Mouse (Mus musculus) retina, adult 2 months (tissue): Measurements from ENCODE around the gene Dgke.
"Not testable (repeated sequence)": the region's sequence is repeated elsewhere in the genome, so short reads cannot be mapped to it uniquely, and the experiment has no call there.

Experiments used
- DNase-seq: peaks from one replicate; pipeline ENCODE4 v3.0.0-alpha.2; 2012; ENCODE audit warnings: low read depth, low spot score

The Dgke gene

DNA sequence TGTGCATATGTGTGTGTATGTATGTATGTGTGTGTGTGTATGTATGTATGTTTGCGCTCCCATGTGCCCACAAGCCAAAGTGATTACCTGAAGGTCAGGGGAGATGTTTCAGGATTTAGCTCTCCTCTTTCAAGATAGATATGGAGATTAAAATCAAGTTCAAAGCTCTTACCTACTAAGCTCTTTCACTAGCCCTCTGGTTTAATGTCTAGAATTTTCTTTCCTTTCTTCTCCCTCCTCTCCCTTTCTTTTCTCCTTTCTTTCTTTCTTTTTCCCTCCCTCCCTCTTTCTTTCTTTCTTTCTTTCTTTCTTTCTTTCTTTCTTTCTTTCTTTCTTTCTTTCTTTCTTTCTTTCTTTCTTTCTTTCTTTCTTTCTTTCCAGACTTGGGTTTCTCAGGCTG is at the start of gene Dgke:
Gene Dgke (minus strand): TSS at position 101 of the 400 bp plus-strand sequence.
- no peak for DNase-seq

DNA sequence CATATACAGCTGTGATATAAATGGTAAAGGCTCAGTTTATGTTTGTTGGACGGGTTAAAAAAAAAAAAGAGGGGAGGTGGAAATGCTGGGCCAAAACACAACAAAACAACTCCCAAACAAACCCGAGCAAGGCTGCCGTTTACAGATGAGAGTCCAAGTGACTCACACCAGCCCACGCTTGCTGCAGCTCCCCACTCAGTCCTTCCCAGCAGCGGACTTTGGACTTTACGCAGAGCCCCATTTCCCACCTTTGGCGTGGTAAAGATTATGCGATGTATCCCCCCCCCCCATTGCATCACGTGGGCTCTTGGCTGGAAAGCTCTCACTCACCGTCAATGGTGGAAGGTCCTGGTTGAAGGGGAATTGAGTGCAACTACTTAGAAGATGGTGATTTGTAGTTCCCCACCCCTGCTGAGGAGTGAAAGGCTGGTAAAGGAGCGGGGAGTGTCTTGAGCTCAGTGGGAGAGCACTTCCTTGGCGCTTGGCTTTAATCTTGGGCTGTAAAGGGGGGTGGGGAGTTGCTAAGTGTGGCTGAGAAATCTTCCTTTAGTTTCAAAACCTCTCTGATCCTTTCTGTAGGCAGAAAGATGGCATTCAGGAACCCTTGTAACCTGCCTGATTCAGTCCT is 40.6 kb upstream of the Dgke start:
- DNase-seq, result no peak

DNA sequence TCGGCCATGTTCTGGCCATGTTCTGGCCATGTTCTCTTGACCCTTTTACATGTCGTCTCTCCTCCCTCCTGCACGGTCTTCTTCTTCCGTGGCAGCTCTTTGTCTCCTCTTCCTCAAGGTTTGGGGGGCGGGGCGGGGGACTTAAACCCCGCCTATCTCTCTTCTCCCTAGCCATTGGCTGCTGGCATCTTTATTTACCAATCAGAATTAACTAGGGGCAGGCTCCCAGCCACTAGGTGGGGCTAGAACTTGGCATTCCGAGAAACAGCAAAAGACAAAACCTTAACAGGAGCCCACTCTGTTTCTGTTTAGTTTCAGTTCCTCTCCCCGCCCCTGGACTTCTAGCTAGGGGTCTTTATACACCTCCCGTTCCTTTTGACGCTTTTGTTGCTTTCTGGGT is 39.2 kb upstream of the Dgke start:
- no peak for DNase-seq

DNA sequence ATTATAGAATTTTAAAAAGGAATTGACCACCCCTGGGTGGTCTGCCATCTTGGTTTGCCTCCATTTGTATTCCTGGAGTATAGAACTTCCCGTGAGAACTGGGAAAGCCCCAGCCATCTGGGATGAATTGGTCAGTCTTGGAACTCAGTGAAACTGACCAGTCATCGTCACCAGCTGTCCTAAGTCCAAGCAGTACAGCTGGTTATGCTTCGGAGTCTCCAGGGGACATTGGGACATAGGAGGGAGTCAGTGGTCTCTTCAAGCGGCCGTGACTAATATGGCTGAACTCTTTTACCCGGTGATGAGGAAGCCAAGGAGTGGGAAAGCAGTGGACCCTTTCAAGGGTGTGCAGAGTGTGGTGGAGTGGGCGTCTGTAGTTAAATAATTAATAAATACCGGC is 38.6 kb upstream of the Dgke start:
- DNase-seq, result no peak

DNA sequence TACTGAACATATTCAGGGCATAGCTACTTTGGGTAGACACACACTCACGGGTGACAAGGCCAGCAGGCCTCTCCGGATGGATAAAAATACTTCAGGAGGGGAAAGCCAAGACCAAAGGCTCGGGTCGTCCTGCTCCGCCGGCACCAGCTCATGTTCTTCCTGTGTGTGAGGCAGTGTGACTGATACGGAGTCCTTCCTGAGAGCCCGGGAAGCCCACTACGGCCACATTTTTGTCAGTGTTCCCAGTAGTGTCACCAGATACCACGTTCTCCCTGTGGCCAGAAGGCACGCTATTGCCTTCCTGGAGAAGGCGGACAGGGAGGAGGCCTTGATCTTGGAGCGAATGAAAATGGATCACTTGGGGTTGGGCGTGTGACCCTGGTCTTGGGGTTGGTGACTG is 36.5 kb upstream of the Dgke start:
- no peak for DNase-seq

DNA sequence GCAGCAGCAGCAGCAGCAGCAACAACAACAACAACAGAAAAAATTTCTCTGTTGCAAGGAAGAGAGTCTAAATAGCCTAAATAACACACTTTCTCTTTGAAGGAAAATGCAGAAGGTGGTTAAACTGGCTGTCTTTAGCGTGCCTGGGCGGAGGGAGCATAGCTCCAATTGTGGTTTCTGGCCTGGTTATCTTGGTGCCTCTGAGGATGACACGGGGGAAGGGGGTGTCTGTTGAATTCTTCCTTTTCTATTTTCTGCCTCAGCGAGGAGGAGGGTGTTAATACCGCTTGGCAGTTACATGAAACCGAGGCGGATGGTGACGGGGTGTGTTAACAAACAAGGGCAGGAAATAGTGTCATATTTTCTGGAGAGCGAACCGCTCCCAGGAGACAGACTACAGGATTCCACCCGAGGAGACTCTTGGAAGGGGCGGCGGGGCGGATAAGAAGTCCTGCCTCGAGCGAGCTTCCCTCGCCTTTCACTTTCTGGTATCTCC is 34.2 kb upstream of the Dgke start:
- no peak for DNase-seq

DNA sequence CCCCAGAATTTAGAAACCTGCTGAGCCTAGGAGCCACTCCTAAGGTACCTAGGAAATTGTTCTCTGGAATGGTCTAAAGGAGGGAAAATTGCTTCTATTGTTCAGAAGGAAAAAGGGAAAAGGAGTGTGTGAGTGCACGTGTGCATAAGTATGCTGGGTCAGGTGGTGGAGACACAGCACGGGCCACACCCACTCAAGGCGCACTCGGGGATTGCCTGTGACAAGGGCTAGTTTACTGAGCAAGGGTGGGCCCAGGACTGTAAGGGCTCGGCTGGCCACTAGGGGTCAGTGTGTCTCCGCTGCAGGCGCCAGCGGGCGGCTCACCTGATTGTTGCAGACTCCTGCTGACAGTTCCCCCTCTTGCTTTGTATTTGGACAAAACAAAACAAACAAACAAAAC is 33.8 kb upstream of the Dgke start:
- peak; percentile 48 for DNase-seq

DNA sequence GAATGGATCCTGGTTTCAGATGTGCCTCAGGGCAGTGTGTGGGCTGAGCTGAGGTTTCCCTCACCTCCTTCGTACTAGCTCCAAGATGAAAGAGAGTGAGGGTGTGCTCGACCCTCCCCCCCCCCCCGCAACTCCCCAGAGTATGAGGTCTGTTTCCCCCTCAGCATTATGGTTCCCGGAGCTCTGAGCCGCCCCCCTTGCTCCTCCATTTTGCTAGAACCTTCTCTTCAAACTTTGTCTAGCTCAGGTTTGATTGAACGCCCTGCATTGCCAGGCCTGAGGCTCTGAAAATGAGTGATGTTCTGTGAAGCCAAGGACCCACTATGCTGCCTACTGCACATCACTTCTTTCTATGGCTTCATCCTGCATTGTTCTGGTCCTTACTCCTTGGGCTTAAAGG is 32.3 kb upstream of the Dgke start:
- no peak for DNase-seq

DNA sequence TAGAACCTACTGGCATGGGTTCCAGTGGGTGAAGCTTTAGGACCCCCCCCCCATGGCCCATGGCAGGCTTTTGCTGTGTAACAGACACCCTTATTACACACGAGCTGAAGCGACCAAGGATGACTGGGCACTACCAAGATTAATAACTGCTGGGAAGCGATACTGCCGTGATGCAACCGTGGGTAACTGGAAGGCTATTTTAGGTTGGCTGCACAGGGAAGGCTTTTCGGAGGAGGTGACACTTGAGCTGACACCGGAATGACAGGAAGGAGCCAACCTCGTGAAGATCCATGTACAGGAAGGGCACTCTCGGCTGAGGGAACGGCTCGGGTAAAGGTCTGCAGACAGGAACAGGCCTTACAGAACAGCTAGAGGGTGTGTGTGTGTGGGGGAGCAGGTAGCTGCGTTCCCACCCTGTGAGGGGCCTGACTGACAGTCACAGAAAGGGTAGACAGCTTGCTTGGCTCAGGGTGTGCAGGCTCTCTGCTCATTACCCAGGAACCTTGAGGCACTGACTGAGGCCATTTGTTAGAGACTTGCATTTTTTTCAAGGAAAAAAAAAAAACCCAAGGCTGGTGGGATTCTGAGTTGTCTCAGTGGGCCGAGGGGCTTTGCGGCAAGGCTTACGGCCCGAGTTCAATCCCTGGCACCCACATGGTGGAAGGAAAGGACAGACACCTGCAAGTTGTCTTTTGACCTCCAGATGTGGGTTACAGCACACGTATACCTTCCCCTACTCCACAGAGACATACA is 31.6 kb upstream of the Dgke start:
- DNase-seq, result no peak

DNA sequence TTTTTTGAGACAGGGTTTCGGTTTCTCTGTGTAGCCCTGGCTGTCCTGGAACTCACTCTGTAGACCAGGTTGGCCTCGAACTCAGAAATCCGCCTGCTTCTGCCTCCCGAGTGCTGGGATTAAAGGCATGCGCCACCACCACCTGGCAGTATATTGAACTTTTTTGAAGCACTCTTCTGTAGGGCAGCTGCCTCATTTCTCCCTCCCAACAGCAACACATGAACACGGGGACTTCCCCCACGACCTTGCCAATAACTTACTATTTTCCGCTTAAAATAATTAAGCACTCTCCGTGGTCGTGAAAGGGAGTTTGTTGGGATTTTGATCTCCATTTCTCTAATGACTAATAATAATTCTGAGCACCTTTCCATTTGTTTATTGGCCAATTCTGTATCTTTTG is 30.6 kb upstream of the Dgke start:
- DNase-seq, result not testable (repeated sequence)

DNA sequence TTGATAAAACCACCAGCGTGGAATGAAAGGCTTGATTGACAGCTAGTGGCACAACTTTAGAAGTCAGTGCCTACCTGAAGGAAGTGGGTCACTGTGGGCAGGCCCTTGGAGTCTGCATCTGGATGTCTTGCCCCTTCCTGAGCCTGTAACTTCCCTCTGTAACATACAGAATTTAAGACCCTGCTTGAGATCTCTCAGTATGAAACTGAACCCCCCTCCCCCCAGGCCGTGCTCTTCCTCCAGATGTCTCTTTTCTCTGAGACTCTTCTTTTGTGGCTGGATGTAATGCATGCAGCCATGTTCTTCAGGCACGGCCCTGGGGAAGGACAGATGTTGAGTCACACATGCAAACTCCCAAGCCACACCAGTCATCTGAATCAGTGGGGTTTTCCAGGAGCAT is 28.7 kb upstream of the Dgke start:
- DNase-seq, result no peak

DNA sequence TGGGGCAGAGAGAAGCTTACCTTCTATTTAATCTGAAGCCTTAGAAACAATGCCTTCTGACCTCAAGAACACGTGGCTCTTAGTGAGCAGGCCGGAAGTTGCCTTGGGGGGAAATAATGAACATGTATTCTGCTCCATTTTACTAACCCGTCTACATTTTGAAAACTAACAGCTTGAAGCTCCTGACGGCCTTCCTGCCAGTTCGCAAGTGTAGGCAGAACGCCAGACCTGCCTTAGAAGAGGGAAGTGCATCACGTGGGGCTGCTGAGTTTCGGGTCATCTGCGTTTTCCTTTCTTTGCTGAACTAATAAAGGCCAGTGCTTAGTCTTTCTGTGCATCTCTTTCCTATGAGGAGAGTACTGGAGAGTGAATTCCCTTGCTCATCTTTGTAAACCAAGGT is 26.1 kb upstream of the Dgke start:
- no peak for DNase-seq

DNA sequence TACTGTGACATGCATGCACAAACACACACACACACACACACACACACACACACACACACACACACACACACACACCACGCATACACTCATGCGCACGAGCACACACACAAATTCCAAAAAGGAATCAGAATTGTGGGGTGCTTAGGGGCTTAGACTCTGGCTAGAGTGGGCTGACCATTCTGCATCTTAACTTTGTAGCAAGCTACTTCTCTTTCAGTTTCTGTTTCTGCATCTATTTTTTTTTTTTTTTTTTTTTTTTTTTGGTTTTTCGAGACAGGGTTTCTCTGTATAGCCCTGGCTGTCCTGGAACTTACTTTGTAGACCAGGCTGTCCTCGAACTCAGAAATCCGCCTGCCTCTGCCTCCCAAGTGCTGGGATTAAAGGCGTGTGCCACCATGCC is 23.7 kb upstream of the Dgke start:
- not testable (repeated sequence) for DNase-seq

DNA sequence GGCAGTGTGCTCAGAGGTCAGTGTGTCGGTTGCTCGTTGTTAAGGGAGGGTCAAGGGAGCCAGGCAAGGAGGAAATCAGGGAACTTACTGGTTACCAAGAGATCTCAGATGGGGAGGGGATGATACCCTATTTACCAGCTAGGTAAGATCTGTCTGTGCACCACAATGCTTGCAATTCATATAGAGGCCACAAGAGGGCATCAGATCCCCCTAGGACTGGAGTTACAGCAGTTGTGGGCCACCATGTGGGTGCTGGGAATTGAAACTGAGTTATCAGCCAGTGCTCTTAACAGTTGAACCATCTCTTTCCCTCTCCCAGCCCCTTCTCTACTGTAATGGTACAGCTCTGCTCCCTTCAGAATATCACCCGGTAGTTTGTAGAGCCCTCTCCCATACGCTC is 22.1 kb upstream of the Dgke start:
- no peak for DNase-seq

DNA sequence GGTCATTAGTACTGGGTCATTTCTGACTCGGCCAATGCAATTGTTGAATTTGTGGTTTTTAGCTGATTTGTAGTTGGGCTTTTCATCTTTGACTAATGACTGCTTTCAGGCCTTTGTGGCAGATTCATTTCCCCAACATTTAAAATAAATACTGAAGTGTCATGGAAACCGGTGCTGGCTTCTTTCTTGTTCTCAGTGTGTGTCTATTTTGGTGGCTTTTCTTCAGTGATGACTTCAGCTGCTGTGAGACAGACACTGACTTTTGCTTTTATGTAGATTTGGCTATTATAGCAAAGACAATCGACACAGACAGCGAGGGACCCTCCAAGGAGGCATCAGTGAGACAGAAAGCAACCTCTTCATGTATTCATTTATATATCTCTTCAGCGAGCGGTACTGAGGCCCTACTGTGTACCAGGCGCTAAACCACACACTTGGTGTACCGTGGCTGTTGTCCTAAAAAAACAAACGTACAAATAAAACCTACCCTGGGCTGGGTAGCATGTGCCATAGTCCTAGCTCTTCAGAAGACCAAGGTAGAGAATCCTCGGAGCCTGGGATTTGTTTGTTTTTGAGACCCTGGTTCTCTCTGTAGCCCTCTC is 19.7 kb upstream of the Dgke start:
- no peak for DNase-seq

DNA sequence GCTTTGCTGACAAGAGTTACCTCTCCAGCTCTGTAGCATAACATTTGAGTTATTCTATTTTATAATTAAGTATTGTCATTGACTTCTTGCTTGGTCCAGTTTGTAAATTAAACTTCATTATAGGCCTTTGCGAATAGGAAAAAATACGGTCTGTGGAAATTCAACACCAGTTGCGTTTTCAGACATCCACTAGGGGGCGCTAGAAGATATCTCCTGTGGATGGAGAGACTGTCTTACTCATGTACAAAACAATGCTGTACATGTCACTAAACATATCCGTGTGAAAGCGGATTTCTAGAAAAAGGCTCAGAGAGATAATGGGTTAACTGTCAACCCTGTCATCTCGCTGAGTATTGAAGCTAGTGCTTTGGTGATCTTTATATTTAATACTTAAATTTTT is 18.0 kb upstream of the Dgke start:
- DNase-seq, result peak; percentile 33

DNA sequence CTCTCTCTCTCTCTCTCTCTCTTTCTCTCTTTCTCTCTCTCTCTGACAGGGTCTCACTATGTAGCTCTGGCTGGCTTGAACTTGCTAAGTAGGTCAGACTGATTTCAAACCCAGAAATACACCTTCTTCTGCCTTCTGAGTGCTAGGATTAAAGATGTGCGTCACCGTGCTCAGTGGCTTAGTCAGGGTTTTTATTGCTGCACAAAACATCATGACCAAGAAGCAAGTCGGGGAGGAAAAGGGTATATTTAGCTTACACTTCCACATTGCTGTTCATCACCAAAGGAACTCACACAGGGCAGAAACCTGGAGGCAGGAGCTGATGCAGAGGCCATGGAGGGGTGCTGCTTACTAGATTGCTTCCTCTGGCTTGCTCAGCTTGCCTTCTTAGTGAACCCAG is 16.0 kb upstream of the Dgke start:
- not testable (repeated sequence) for DNase-seq

DNA sequence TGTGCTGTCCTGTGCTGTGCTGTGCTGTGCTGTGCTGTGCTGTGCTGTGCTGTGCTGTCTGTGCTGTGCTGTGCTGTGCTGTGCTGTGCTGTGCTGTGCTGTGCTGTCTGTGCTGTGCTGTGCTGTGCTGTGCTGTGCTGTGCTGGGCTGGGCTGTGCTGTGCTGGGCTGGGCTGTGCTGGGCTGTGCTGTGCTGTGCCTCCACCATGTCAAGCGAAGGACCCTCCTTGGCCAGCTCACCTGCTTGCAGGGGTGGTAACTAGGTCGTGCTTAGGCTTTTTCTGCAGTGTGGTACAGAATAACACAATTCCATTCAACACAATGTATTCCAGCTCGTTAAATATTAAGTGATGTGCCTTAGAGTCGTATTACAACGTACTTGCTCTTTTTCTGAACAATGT is 15.3 kb upstream of the Dgke start:
- not testable (repeated sequence) for DNase-seq

DNA sequence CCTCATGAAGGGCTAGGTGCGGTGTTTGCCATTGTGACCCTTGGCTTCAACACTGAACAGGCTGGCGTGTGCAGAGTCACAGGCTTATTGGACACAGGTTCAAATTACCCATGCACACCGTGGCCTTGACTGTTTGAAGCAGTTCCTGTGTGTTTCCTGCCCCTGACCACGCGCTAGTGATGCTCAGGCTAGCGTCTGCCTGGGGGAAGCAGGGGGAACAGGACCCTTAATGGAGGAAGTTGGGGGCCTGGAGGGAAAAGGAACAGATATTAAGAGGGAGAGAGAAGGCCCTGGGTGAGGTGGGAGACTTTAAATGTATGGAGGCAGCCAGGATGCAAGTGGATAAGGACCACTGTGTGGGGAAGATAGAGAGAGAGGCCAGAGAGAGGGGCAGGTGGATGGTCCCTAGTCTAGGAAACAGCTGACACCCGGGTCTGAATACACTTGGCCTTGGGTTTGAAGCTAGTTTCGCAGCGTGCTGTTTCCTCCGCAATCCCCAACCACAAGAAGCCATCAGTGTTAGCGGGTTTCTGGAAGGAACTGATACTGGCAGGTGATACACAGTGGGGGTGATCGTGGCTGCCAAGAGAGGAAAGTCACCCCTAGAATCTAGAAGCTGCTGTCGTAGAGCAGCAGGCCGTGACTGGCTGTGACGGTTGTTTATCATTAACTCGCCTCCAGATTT is 12.5 kb upstream of the Dgke start:
- no peak for DNase-seq

DNA sequence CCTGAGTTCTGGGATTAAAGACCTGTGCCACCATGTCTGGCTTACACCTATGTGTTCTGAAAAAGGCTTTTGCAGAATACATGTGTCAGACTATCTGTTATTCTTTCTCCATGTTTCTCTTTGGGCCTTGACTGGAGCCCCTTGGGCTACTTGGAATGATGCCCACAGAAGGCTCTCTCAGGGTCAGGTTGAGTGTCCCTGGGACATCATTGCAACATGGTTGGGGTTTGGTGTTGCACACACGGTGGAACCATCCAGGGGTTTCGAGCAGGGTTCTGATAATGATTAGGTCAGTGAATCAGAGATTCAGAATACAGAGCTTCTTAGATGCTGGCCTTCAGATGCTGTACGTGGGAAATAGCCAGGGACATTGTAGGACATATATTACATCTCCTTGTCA is 11.7 kb upstream of the Dgke start:
- DNase-seq, result no peak

DNA sequence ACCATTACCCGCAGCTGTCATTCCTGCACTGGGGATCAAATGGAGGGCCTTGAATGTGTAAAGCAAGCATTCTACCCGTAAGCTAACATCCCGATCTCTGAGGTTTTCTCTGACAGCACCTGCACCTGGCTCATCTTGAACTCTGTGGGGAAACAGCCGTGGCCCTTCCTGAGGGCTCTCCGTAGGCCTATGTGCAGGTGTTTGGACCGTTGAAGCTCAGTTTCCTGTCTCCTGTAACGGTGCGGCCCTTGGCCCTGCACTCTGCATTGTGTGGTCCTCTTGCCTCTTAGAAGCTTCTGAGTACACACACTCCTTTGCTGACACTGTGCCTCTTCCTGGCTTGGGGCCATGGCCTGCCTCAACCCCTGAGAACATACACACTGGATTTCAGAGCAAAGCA is 11.0 kb upstream of the Dgke start:
- no peak for DNase-seq

DNA sequence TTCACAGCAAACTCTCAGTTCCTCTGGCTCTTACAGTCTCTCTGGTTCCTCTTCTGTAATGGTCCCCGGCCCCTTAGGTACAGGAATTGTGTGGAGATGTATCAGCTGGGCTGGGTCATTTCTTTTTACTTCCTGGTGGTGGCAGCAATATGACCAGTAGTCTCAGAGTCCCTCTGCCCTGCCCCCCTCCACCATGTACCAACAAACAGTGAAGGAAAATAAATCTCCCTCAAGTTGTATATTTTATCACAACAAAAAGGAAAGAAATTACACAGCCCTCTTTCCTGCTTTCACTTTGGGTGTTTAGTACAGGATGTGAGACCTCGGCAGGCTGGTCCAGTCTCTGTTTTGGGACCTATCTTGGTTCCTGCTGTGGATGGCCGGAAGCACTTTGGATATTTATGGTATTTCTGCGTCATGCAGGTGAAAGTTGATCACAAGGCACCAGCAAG is 9.7 kb upstream of the Dgke start:
- no peak for DNase-seq
